Mouse (Mus musculus) limb, embryonic 12.5 days (tissue): ENCODE data around the gene Cav3. TPM values are rescaled to one million over a fixed set of nuclear protein-coding genes. Genes with fewer than 3 reads are reported as not detected.

ENCODE experiments used
- ATAC-seq: fragments of 200-750 bp; cut with Nextera tagmentation; 2 replicates; pipeline ENCODE4 v1.8.0; 2017; ENCODE audit warnings: low read depth, moderate TSS enrichment; ENCODE audit not compliant: insufficient number of reproducible peaks, insufficient read depth, low FRiP score, low TSS enrichment
- H3K27ac ChIP-seq: fragments of 300-500 bp; sonication (generic); 2 replicates; pipeline ENCODE4 v1.5.1; 2016; ENCODE audit warnings: mild to moderate bottlenecking, moderate library complexity
- H3K27me3 ChIP-seq: fragments of 300-500 bp; sonication (generic); 2 replicates; pipeline ENCODE4 v1.6.1; 2016; ENCODE audit warnings: mild to moderate bottlenecking, moderate library complexity
- H3K36me3 ChIP-seq: fragments of 300-500 bp; sonication (generic); 2 replicates; pipeline ENCODE4 v1.6.1; 2016; ENCODE audit warnings: mild to moderate bottlenecking, moderate library complexity
- H3K4me1 ChIP-seq: fragments of 300-500 bp; sonication (generic); replicated peaks from 2 replicates; pipeline ENCODE4 v1.6.1; 2016
- H3K4me2 ChIP-seq: fragments of 300-500 bp; sonication (generic); 2 replicates; pipeline ENCODE4 v1.6.1; 2016; ENCODE audit warnings: mild to moderate bottlenecking, moderate library complexity
- H3K4me3 ChIP-seq: fragments of 300-500 bp; sonication (generic); replicated peaks from 2 replicates; pipeline ENCODE4 v1.5.1; 2016; ENCODE audit warnings: mild to moderate bottlenecking
- H3K9ac ChIP-seq: fragments of 300-500 bp; sonication (generic); replicated peaks from 2 replicates; pipeline ENCODE4 v1.6.1; 2016; ENCODE audit warnings: mild to moderate bottlenecking, moderate library complexity
- H3K9me3 ChIP-seq: fragments of 300-500 bp; sonication (generic); 2 replicates; pipeline ENCODE4 v1.6.1; 2016; ENCODE audit warnings: mild to moderate bottlenecking, moderate library complexity
- WGBS: fragments of 180-500 bp; shearing (Covaris S2); methylation state at CpG from one replicate; pipeline ENCODE4 v1.1.7; 2016; 5-methylcytosine and 5-hydroxymethylcytosine counted together
- polyA plus RNA-seq: library from polyadenylated mRNA; unstranded; fragments of >200 nt; fragmentation: Nextera tagmentation; extraction: Ambion mirVana; gene quantifications from 2 replicates; pipeline ENCODE4 v1.2.1, GENCODE M21; 2016

Gene Cav3
- polyA plus RNA-seq, 1 experiment from 2014 or later, result 1.9 TPM

GRCm38 (mm10) chr6:112517572-112517971, 58.3 kb downstream of the Cav3 start:
- no peak overlapping the region for H3K4me3 ChIP-seq
- no peak overlapping the region for H3K27ac ChIP-seq
- peaks cover 5% of the 10 kb centered on the region; the same call in 1 of the 2 replicates for H3K27me3 ChIP-seq
- no peaks in the 10 kb centered on the region for H3K9me3 ChIP-seq
- H3K4me2 ChIP-seq, result no peak overlapping the region
- H3K4me1 ChIP-seq, result peaks cover 3% of the 10 kb centered on the region; the same call in 1 of the 2 replicates
- no peak for ATAC-seq
- WGBS, result 80% methylated on average over 3 of the region's 3 CpGs
- H3K36me3 ChIP-seq, result no peaks in the 10 kb centered on the region
- H3K9ac ChIP-seq, result no peak overlapping the region

DNA sequence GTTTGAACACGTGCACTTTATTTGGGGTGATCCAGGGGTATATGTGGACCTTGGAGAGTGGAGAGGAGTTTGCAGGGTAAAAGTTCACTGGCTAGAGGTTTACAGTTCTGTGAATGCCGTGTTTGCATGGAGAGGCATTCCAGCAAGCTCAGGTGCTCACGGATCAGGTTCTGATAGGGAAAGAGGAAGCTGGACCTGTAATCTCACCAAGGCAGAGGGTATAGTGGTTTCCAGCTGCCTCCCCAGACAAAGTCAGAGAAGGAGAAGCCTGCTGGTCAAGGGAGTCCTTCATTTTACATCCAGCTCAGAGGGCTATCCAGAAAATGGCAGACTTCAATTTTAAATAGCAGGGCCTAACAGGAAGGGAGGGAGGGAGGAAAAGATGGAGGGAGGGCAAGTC, 58.7 kb downstream of the Cav3 start:
- H3K9ac ChIP-seq, result no peak overlapping the region
- whole genome bisulfite sequencing, result 81% methylated on average over 3 of the region's 3 CpGs
- ATAC-seq, result no peak
- no peak overlapping the region for H3K27ac ChIP-seq
- H3K4me3 ChIP-seq, result no peak overlapping the region
- peaks cover 5% of the 10 kb centered on the region; the same call in 1 of the 2 replicates for H3K27me3 ChIP-seq
- no peak overlapping the region for H3K4me2 ChIP-seq
- H3K36me3 ChIP-seq, result no peaks in the 10 kb centered on the region
- no peaks in the 10 kb centered on the region for H3K9me3 ChIP-seq
- H3K4me1 ChIP-seq, result peaks cover 3% of the 10 kb centered on the region; the same call in 1 of the 2 replicates

Other genes starting within 250 kb of the Cav3 start
- 10.0 and 11.9 TPM in 2 replicates for gene Lmcd1, start 185.7 kb upstream of the Cav3 start, polyA plus RNA-seq
- gene Ssu2, start 71.5 kb upstream of the Cav3 start, polyA plus RNA-seq, result 1.5 and 2.1 TPM in 2 replicates
- 0.21 and 0.40 TPM in 2 replicates for gene Oxtr, start 30.4 kb downstream of the Cav3 start, polyA plus RNA-seq
- 46.9 and 48.8 TPM in 2 replicates for gene Rad18, start 237.2 kb downstream of the Cav3 start, polyA plus RNA-seq